Mouse (Mus musculus): ENCODE results near the gene Olfr74.

GRCm38 (mm10) chr2:87968199-87968598 is 6.3 kb downstream of the Olfr74 start, which contains the start of gene Olfr1157:
- no peak for TF ChIP-seq CTCF (IDR thresholded peaks at IDR 0.05; ENCODE audit: low read depth)
- TF ChIP-seq EP300 (IDR thresholded peaks at IDR 0.05; ENCODE audit: low read depth) = no peak
